Mouse (Mus musculus) left cerebral cortex, postnatal 4 days (tissue): ENCODE data around the gene Fance. TPM values are rescaled to one million over a fixed set of nuclear protein-coding genes. Genes with fewer than 3 reads are reported as not detected.

Experiments used
- DNase-seq: peaks from one replicate; pipeline ENCODE4 v3.0.0-alpha.2; 2022
- intact Hi-C: fragments of 180-260 bp; cut with DNase I; formaldehyde crosslinking; loops from one replicate; pipeline ENCODE4 v1.15.1; 2025
- total RNA-seq, 2 experiments: library from RNA; stranded (reverse); gene quantifications; 2 replicates each; pipeline ENCODE4 v1.2.3; 2021

Fance gene
- total RNA-seq, 2 experiments from 2014 or later = 28.9 to 29.0 TPM

DNA sequence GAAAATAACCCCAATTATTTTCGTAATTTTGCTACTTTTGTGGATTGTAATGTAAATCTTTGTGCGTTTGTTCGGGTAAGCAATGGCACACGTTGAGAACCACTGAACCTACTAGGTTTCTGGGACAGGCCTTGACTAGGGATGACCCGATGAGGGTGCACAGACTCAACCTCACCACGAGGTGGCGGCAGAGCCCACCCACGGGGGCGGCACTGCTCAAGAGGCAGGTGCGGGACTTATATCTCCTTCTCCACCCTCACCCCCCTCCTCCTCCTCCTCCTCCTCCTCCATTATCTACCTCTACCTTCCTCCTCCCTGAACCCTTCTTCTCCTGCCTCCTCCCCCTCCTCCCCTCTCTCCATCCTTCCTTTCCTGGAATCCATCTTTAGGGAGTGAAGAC lies 60.5 kb downstream of the Fance start:
- intact Hi-C loops = no loop called here
- DNase-seq = peak; percentile 50

- intact Hi-C loops = no loop called here
Measured at GRCm38 (mm10) chr17:28374494-28374893, 61.2 kb downstream of the Fance start.

GRCm38 (mm10) chr17:28375592-28376061 lies 62.3 kb downstream of the Fance start:
- intact Hi-C loops = no loop called here
- no peak for DNase-seq

More at GRCm38 (mm10) chr17:28374494-28374893, 61.2 kb downstream of the Fance start:
- no peak for DNase-seq

Other genes starting within 250 kb of the Fance start
- 1 to 10 TPM; 2.2 to 3.6 TPM for gene Tcp11, start 232.9 kb upstream of the Fance start, total RNA-seq
- 10 to 100 TPM; 15.0 to 15.9 TPM for gene Scube3, start 171.4 kb upstream of the Fance start, total RNA-seq
- 10 to 100 TPM; 85.8 to 90.7 TPM for gene Zfp523, start 136.4 kb upstream of the Fance start, total RNA-seq
- 1 to 10 TPM; 7.2 to 9.1 TPM for gene Def6, start 105.7 kb upstream of the Fance start, total RNA-seq
- gene Ppard, start 80.8 kb upstream of the Fance start, total RNA-seq = 10 to 100 TPM; 17.4 to 19.0 TPM
- 100 to 1,000 TPM; 646 to 664 TPM for gene Rpl10a, start 15.0 kb downstream of the Fance start, total RNA-seq
- 1 to 10 TPM; 5.8 to 6.3 TPM for gene Tead3, start 37.3 kb downstream of the Fance start, total RNA-seq
- gene Tulp1, start 51.7 kb downstream of the Fance start, total RNA-seq = under 1 TPM; 0.58 to 0.92 TPM
- 10 to 100 TPM; 39.0 to 40.9 TPM for gene Fkbp5, start 204.0 kb downstream of the Fance start, total RNA-seq
- gene Armc12, start 217.3 kb downstream of the Fance start, total RNA-seq = not detected
- not detected for gene Clpsl2, start 235.9 kb downstream of the Fance start, total RNA-seq
- not detected for gene Clps, start 247.2 kb downstream of the Fance start, total RNA-seq